Mouse (Mus musculus) lung, adult 2 months (tissue): ENCODE measurements around the gene Ldb2.

Source experiments
- CTCF ChIP-seq: fragments of 200-500 bp; IDR thresholded peaks from 2 replicates; pipeline ENCODE4 v1.5.1; 2011; ENCODE audit warnings: mild to moderate bottlenecking, low read length, control low read depth; ENCODE audit not compliant: insufficient read depth
- POLR2A ChIP-seq: fragments of 200-500 bp; IDR thresholded peaks from 2 replicates; pipeline ENCODE4 v1.6.1; 2011; ENCODE audit warnings: low read depth, mild to moderate bottlenecking, control low read depth, low read length, borderline replicate concordance; ENCODE audit errors: extremely low read depth

- TF ChIP-seq CTCF (no peak), POLR2A (no peak)
Observed at GRCm38 (mm10) chr5:44646842-44647190, 152.7 kb downstream of the Ldb2 start.
